Mouse (Mus musculus) cerebellum, postnatal 4 days (tissue): ENCODE results near the gene Bst2.

Experiments
- DNase-seq, 2 experiments: peaks; one replicate each; pipeline ENCODE4 v3.0.0; 2022; ENCODE audit warnings: low spot score in 2 of 2, mixed read lengths in 1 of 2

The Bst2 gene

GRCm38 (mm10) chr8:71537028-71537867 is at the start of gene Bst2:
Bst2 (minus strand) TSS chr8:71537456.
- no peak for DNase-seq

GRCm38 (mm10) chr8:71586891-71587290 is 49.6 kb upstream of the Bst2 start:
- peak in 1 of 2 experiments; percentile 59 for DNase-seq

- DNase-seq, result no peak
These were observed 42.9 kb upstream of the Bst2 start for GRCm38 (mm10) chr8:71580201-71580600.

GRCm38 (mm10) chr8:71579476-71579875 is 42.2 kb upstream of the Bst2 start:
- no peak for DNase-seq

GRCm38 (mm10) chr8:71579009-71579408 is 41.8 kb upstream of the Bst2 start:
- no peak for DNase-seq

GRCm38 (mm10) chr8:71577856-71578387 is 40.7 kb upstream of the Bst2 start:
- DNase-seq, result no peak

- DNase-seq, result no peak
These were observed 37.8 kb upstream of the Bst2 start for GRCm38 (mm10) chr8:71575020-71575419.

- DNase-seq, result no peak
These were observed 37.2 kb upstream of the Bst2 start for GRCm38 (mm10) chr8:71574426-71574825.

GRCm38 (mm10) chr8:71572847-71573633 is 35.8 kb upstream of the Bst2 start:
- DNase-seq, result peak; percentile 68 to 76

- no peak for DNase-seq
These were observed 34.8 kb upstream of the Bst2 start for GRCm38 (mm10) chr8:71572077-71572476.

GRCm38 (mm10) chr8:71570291-71570954 is 33.2 kb upstream of the Bst2 start:
- peak in 1 of 2 experiments; percentile 81 for DNase-seq

GRCm38 (mm10) chr8:71569366-71570290 is 32.4 kb upstream of the Bst2 start:
- peak; percentile 63 to 86 for DNase-seq

- DNase-seq, result no peak
These were observed 31.7 kb upstream of the Bst2 start for GRCm38 (mm10) chr8:71568941-71569340.

- peak; percentile 54 to 90 for DNase-seq
These were observed 31.2 kb upstream of the Bst2 start, which contains the start of gene Slc27a1 for GRCm38 (mm10) chr8:71568387-71568937. Slc27a1 (plus strand) TSS chr8:71568882.

GRCm38 (mm10) chr8:71567587-71567986 is 30.3 kb upstream of the Bst2 start:
- DNase-seq, result no peak

GRCm38 (mm10) chr8:71566501-71566900 is 29.2 kb upstream of the Bst2 start, which contains the start of gene Nxnl1:
Nxnl1 (minus strand) TSS chr8:71566601.
- DNase-seq, result no peak

- no peak for DNase-seq
These were observed 26.7 kb upstream of the Bst2 start for GRCm38 (mm10) chr8:71563992-71564391.

- DNase-seq, result peak; percentile 60 to 82
These were observed 25.5 kb upstream of the Bst2 start for GRCm38 (mm10) chr8:71562751-71563150.

GRCm38 (mm10) chr8:71561401-71561800 is 24.1 kb upstream of the Bst2 start:
- peak in 1 of 2 experiments; percentile 67 for DNase-seq

GRCm38 (mm10) chr8:71560765-71561164 is 23.5 kb upstream of the Bst2 start:
- DNase-seq, result no peak
